Mouse (Mus musculus) heart, embryonic 11.5 days (tissue): ENCODE measurements around the gene Lmo1. TPM values are rescaled to one million over a fixed set of nuclear protein-coding genes. Genes with fewer than 3 reads are reported as not detected.

Experiments used
- ATAC-seq: fragments of 200-750 bp; cut with Nextera tagmentation; replicated peaks from 2 replicates; pipeline ENCODE4 v1.8.0; 2017; ENCODE audit warnings: moderate library complexity; ENCODE audit not compliant: insufficient number of reproducible peaks, low FRiP score, low TSS enrichment
- H3K27ac ChIP-seq: fragments of 300-500 bp; sonication (generic); 2 replicates; pipeline ENCODE4 v1.5.1; 2014; ENCODE audit warnings: mild to moderate bottlenecking, low read depth, low read length
- H3K27me3 ChIP-seq: fragments of 300-500 bp; sonication (generic); 2 replicates; pipeline ENCODE4 v1.6.1; 2014; ENCODE audit warnings: mild to moderate bottlenecking, low read length, mixed read lengths; ENCODE audit not compliant: control insufficient read depth, insufficient read depth
- H3K36me3 ChIP-seq: fragments of 300-500 bp; sonication (generic); 2 replicates; pipeline ENCODE4 v1.6.1; 2014; ENCODE audit warnings: mild to moderate bottlenecking, low read length, moderate library complexity, mixed read lengths; ENCODE audit not compliant: control insufficient read depth, insufficient read depth
- H3K4me1 ChIP-seq: fragments of 300-500 bp; sonication (generic); 2 replicates; pipeline ENCODE4 v1.6.1; 2014; ENCODE audit warnings: low read length; ENCODE audit not compliant: control insufficient read depth, insufficient read depth
- H3K4me2 ChIP-seq: fragments of 300-500 bp; sonication (generic); 2 replicates; pipeline ENCODE4 v1.6.1; 2014; ENCODE audit warnings: mild to moderate bottlenecking, moderate library complexity
- H3K4me3 ChIP-seq: fragments of 300-500 bp; sonication (generic); 2 replicates; pipeline ENCODE4 v1.5.1; 2014; ENCODE audit warnings: low read depth, low read length
- H3K9ac ChIP-seq: fragments of 300-500 bp; sonication (generic); 2 replicates; pipeline ENCODE4 v1.6.1; 2014; ENCODE audit warnings: mild to moderate bottlenecking, low read depth, low read length, moderate library complexity
- H3K9me3 ChIP-seq: fragments of 300-500 bp; sonication (generic); replicated peaks from 2 replicates; pipeline ENCODE4 v1.6.1; 2016; ENCODE audit warnings: low read length; ENCODE audit not compliant: control insufficient read depth
- WGBS: fragments of 180-500 bp; shearing (Covaris S2); extraction: QIAGEN DNeasy Blood & Tissue Kit; methylation state at CpG from one replicate; pipeline ENCODE4 v1.1.7; 2014; ENCODE audit not compliant: insufficient replicate concordance; 5-methylcytosine and 5-hydroxymethylcytosine counted together
- polyA plus RNA-seq: library from polyadenylated mRNA; unstranded; fragments of >200 nt; fragmentation: Nextera tagmentation; extraction: Ambion mirVana; gene quantifications from 2 replicates; pipeline ENCODE4 v1.2.1, GENCODE M21; 2014

Gene Lmo1
- polyA plus RNA-seq, 1 experiment from 2014 or later, result 2.1 TPM

DNA sequence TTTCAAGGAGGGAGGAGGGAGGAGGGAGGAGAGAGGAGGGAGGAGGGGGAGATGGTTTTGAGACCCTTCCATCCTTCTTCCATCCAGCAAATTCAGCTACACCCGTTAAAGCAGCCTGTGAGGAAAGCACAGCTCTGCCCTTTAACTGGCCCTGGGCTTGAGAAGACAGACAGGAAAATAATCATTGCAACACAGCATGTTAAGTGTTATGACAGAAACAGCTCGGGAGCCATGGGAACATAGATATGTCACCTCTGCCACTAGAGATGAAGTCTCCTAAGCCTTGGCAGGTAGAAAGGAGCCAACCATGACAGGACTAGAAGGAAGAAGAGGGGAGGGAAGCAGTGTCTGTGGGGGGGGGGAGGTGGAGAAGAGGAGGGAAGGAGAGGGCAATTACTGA lies 31.4 kb upstream of the Lmo1 start:
- H3K27me3 ChIP-seq, result no peaks in the 10 kb centered on the region
- H3K4me3 ChIP-seq, result no peak overlapping the region
- H3K4me1 ChIP-seq, result no peaks in the 10 kb centered on the region
- no peaks in the 10 kb centered on the region for H3K9me3 ChIP-seq
- no peak overlapping the region for H3K27ac ChIP-seq
- no peaks in the 10 kb centered on the region for H3K36me3 ChIP-seq
- 52% methylated on average over 2 of the region's 2 CpGs for WGBS
- H3K4me2 ChIP-seq, result no peak overlapping the region
- H3K9ac ChIP-seq, result no peak overlapping the region
- ATAC-seq, result no peak

DNA sequence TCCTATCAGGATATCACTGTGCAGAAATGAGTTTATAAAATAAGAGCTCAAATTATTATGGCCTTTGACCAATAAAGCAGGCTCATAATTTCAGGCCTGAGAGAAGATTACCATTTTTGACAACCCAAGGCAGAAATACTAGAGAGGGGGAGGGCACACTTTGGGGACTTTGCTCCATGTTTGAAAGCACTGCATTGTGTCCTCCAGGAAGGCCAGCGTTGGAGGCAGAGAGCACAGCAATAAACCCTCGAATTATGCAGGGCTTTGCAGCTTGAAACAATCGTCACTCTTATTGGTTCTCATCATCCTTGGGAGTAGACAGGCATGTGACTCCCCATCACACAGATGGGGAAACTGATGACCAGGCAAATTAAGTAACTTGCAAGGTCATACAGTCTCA lies 28.1 kb upstream of the Lmo1 start:
- Histone ChIP-seq H3K36me3 (no peaks in the 10 kb centered on the region), H3K9ac (no peak overlapping the region), H3K4me3 (no peak overlapping the region), H3K4me1 (no peaks in the 10 kb centered on the region), H3K27me3 (no peaks in the 10 kb centered on the region), H3K27ac (no peak overlapping the region), H3K4me2 (no peak overlapping the region), H3K9me3 (no peaks in the 10 kb centered on the region)
- ATAC-seq, result no peak
- WGBS, result 73% methylated on average over 3 of the region's 3 CpGs

DNA sequence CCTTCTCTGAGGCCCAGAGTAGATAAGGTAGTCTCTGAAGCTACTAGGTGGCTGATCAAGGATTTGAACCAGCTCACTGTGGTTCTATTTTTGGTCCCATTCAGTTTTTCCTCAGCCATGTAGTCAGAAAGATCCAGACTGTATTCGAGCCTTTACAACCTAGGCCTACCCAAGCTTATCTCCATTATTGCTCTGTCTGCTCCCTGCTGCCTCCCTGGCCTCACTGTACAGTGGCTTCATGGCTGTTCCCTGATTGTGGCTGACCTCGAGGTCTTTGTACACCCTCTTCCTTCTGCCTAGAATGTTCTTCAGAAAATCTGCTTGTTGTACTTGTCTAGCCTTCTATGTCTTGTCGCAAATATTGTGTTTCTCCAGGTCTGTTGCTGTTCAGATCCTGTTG lies 25.6 kb upstream of the Lmo1 start:
- no peak for ATAC-seq
- Histone ChIP-seq H3K9ac (no peak overlapping the region), H3K36me3 (no peaks in the 10 kb centered on the region), H3K4me2 (no peak overlapping the region), H3K27me3 (no peaks in the 10 kb centered on the region), H3K9me3 (no peaks in the 10 kb centered on the region), H3K4me1 (no peaks in the 10 kb centered on the region), H3K4me3 (no peak overlapping the region), H3K27ac (no peak overlapping the region)
- 47% methylated on average over 3 of the region's 3 CpGs for WGBS

DNA sequence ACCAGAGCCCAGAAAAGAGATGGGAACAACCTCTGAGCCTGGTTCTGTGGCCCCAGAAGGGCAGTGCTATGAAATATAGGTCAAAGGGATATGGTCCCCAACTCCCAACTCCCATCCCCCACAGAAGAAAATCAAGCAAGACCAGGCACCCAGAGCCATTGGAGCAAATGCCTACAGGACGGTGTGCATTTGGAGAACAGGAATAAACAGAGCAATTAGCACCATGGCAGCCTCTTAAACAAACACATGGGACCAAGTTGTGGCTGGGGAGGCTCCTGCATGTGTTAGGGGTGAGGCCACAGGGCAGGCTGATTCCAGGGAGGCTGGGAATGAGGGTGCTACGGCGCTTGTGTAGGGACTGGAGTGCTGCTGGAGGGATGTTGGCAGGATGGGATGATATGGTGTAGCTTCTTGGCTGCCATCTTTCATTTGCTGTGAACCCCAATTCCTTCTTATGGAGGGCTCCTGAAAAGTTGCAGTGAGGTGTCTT lies 22.2 kb upstream of the Lmo1 start:
- H3K4me2 ChIP-seq, result no peak overlapping the region
- H3K9ac ChIP-seq, result no peak overlapping the region
- H3K4me1 ChIP-seq, result 0 out of 2 replicates have a peak, but pooled peaks cover 1% of the 10 kb centered on the region
- H3K27ac ChIP-seq, result no peak overlapping the region
- no peaks in the 10 kb centered on the region for H3K36me3 ChIP-seq
- ATAC-seq, result no peak
- H3K4me3 ChIP-seq, result no peak overlapping the region
- no peaks in the 10 kb centered on the region for H3K27me3 ChIP-seq
- H3K9me3 ChIP-seq, result no peaks in the 10 kb centered on the region
- WGBS, result 70% methylated on average over 3 of the region's 3 CpGs

DNA sequence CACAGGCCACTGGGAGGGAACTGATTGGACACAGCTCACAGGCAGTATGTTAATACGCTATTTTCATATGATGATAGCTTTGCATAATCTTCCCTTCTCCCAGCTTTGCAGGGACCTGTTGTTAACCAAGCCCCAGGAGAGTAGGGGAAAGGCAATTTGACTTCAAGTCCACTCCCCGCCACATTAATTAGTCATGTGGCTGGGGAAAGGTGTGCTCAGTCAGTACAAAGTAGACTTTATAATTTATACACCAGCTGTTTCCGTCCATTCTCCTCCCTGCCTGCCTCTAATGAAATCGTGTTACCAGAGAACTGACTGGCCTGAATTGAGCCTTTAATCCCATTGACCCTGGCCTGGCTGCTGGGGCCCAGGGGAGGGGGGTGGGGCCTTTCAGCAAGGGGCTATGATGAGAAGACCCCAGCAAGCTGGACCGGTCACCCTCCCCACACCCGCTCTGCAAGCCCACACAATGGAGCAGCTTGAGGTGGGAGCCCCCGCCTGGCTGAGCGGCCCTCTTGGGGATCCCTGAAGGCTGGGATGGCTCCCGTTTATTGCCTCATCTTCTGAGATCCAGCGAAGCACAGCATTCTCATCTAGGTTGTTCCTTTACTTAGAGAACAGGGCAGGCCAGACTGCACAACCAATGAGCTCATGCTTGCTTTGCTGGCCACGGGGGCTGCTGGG lies 21.5 kb upstream of the Lmo1 start:
- no peak for ATAC-seq
- H3K27ac ChIP-seq, result no peak overlapping the region
- no peak overlapping the region for H3K4me2 ChIP-seq
- no peaks in the 10 kb centered on the region for H3K27me3 ChIP-seq
- no peak overlapping the region for H3K4me3 ChIP-seq
- no peaks in the 10 kb centered on the region for H3K9me3 ChIP-seq
- WGBS, result 52% methylated on average over 11 of the region's 11 CpGs
- H3K9ac ChIP-seq, result no peak overlapping the region
- no peaks in the 10 kb centered on the region for H3K36me3 ChIP-seq
- H3K4me1 ChIP-seq, result peaks cover 5% of the 10 kb centered on the region; the same call in 1 of the 2 replicates

DNA sequence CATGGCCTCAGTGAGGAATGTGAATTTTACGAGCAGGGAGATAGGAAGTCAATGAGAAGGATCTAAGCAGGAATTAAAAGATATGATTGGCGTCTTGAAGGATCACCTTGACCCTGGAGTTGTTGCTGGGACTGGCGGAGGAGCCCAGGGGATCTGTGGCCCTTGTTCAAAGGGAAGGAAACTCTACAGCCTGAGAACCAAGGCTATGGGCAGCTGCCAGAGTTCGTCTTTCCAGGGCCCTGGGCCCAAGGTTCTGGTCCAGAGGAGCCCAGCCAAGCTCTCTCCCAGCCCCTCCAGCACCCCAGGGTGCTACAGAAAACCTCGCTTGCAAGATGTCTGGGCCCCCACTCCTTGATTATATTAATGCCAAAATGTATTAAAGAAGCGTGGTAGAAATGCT lies 21.0 kb upstream of the Lmo1 start:
- Histone ChIP-seq H3K4me2 (no peak overlapping the region), H3K4me1 (peaks cover 5% of the 10 kb centered on the region), H3K27ac (no peak overlapping the region), H3K36me3 (no peaks in the 10 kb centered on the region), H3K4me3 (no peak overlapping the region), H3K27me3 (no peaks in the 10 kb centered on the region), H3K9me3 (no peaks in the 10 kb centered on the region), H3K9ac (no peak overlapping the region)
- no peak for ATAC-seq
- WGBS, result 57% methylated on average over 6 of the region's 6 CpGs

DNA sequence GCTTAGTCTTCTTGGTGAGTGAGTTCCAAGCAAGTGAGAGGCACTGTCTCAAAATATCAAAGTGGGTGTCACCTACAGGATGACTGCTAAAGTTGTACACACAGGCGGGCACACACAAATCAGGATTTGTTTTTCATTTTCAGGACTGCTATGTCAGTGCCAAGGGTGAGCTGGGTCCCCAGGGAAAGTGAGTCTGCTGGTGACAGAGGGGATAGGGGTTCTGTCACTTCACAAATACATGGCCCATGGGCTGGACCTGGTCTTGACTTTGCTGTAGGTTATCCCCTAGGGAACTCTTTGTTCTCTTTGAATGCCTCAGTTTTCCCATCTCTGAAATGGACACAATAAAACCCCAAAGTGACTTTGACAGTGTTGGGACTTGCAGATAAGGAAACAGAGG lies 19.8 kb upstream of the Lmo1 start:
- Histone ChIP-seq H3K27ac (no peak overlapping the region), H3K4me1 (peaks cover 6% of the 10 kb centered on the region), H3K27me3 (no peaks in the 10 kb centered on the region), H3K36me3 (no peaks in the 10 kb centered on the region), H3K4me2 (no peak overlapping the region), H3K4me3 (no peak overlapping the region), H3K9me3 (no peaks in the 10 kb centered on the region), H3K9ac (no peak overlapping the region)
- 73% methylated on average over 1 of the region's 1 CpGs for WGBS
- no peak for ATAC-seq

DNA sequence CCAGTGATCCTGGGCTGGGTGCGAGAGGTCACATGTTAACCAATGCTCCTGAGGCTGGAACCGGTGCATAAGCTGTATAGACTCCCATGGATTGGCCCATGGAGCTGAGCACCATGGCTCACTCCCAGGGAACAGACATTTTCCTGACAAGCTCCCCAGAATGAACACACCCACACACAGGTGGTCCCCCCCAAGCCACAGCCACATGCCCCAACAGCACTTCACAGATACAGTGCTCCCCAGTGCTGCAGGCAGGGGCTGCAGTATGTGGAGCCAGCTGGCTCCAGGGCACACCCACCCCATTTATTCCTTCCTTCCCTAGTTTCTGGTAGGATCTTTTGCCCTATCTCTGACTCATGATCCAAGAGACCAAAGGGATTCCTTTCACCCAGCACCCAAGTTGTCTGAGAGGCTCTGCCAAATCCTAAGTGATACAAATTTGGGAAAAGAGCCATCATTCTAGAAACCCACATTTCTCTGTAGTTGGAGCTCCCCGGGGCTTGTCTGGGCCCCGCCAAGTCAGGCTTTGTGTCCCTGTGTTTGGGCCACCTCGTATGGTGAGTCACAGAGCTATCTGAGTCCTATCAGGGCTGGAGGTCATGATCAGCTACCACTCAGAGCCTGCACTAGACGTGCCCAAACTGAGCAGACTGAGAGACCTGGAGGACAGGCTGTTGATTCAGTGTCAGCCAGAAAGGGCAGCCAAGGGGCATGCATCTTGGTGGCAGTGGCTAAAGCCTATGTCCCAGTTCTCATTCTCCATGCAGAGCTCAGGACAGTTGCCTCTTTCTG lies 12.4 kb upstream of the Lmo1 start:
- H3K9ac ChIP-seq, result no peak overlapping the region
- no peak overlapping the region for H3K4me3 ChIP-seq
- H3K4me1 ChIP-seq, result peaks cover 8% of the 10 kb centered on the region
- no peaks in the 10 kb centered on the region for H3K9me3 ChIP-seq
- no peak overlapping the region for H3K27ac ChIP-seq
- no peaks in the 10 kb centered on the region for H3K27me3 ChIP-seq
- H3K36me3 ChIP-seq, result no peaks in the 10 kb centered on the region
- WGBS, result 63% methylated on average over 6 of the region's 6 CpGs
- no peak for ATAC-seq
- no peak overlapping the region for H3K4me2 ChIP-seq
